Mouse (Mus musculus): Measurements from ENCODE around the gene Galk2.
A peak's percentile ranks its signal among the peaks of the same experiment; 100 is the strongest.

The Galk2 gene

GRCm38 (mm10) chr2:125858521-125859280 is at the start of gene Galk2, which contains the start of gene Cops2:
Gene Galk2 (plus strand): TSS chr2:125859109.
Gene Cops2 (minus strand): TSS chr2:125859139.
- peak; percentile 91 for DNase-seq

GRCm38 (mm10) chr2:125809551-125809950 is 49.4 kb upstream of the Galk2 start:
- no peak for DNase-seq

GRCm38 (mm10) chr2:125811332-125811731 is 47.6 kb upstream of the Galk2 start:
- DNase-seq, result no peak

GRCm38 (mm10) chr2:125813972-125814595 is 44.8 kb upstream of the Galk2 start:
- no peak for DNase-seq

DNA sequence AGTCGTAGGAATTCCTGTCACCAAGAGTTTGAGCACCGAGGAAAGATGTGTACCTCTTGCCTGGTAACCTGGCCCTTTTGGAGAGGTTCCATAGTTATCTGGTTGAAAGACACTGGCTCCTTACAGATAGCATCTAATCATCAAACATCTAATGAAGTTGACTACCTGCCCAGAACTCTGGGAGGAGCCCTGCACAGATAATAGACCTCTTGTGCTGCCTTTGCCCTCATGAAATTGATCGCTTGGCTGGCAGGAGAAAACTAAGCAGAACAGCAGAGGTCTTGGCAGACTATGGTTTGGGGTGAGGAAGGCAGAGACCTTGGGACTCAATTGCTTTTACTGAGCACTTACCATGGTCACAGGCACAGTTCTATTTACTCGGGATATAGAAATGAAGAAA is 38.5 kb upstream of the Galk2 start:
- no peak for DNase-seq

DNA sequence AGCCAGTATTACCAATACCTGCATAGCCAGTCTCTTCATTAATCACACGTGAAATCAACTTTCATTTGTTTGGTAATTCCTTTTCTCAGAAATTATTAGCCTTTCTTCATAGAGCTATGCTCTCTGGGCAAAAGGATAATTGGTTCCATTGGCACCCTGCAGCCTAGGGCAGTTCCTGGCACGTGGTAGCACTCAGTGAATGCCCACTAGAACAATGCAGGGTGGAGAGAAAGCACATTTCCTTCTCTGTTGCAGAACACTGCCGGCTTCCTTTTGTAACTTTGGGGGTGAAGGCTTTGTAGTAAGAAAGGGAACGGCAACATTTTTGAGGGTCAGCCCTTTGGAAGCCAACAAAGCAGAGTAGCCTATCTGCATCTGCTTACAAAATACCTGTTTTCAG is 32.7 kb upstream of the Galk2 start:
- DNase-seq, result no peak

GRCm38 (mm10) chr2:125827898-125828297 is 31.0 kb upstream of the Galk2 start:
- no peak for DNase-seq

GRCm38 (mm10) chr2:125829924-125830323 is 29.0 kb upstream of the Galk2 start:
- no peak for DNase-seq

DNA sequence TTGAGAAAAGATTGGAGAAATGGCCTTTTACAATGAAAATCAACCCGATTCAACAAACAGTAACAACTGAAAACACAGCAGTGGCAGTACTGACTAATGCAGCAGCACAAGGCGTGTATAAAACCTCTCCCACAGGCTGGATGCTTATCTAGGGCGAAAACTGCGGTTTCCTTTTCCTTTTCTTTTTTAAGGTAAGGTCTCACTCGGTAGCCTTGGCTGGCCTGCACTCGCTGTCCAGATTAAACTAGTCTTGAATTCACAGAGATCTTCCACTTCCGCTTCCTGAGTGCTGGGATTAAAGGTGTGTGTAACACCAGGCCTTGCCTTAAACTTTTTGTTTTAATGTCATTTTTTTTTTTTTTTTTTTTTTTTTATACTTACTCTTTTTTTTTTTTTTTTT is 20.8 kb upstream of the Galk2 start:
- no peak for DNase-seq

- no peak for DNase-seq
Measured at GRCm38 (mm10) chr2:125838708-125839284, 20.1 kb upstream of the Galk2 start.

DNA sequence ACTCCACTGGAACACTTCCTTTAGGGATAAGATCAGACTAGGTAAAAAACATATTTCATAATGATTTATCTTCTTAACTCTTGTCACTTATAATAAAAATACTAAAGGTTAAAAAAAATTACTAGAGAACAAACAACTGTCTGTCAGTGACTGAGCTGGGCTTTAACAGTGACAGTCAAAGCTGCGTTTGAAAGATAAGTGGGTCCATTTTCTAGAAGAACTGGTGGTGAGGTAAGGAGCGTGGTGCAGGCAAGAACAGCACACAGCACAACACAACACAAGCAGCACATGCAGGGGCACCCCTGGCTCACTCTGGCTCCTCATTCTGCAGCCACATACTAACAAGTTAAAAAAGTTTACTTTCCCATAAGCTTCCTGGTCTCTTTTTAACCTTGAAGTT is 7.7 kb upstream of the Galk2 start:
- no peak for DNase-seq

- DNase-seq, result no peak
Measured at GRCm38 (mm10) chr2:125857707-125858106, 1.2 kb upstream of the Galk2 start.

DNA sequence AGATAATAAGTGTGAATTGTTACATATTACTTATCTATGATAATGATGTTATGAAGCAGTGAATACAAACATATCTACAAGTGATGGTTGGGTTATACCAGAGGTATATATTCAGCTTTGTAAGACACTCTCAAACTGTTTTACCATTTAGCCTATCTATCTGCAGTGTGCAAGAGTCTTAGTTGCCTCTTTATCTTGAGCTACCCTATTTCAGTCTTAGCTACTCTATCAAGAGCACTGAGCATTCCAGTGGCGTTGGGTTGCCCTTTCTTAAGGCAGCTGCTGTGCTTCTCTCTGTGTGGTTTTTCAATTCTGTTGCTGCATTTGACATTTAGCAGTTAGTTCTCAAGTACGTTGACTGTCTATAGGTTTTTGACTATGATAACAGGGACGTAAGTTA is 4.9 kb downstream of the Galk2 start:
- no peak for DNase-seq

DNA sequence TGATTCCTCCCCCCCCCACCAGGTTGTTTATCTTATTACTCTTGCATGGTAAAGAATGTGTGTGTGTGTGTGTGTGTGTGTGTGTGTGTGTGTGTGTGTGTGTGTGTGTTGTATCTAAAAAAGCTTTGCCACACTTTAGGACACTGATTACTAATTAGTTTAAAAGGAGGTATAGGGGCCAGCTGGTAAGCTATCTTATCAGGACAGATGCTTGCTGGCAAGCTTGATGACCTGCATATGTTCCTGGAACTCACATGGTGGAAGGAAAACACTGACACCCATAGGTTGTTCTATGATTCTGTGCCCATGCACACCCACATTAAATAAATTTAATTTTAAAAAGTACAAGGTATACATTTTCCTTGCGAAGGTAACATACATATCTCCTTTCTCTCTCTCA is 5.6 kb downstream of the Galk2 start:
- DNase-seq, result no peak

DNA sequence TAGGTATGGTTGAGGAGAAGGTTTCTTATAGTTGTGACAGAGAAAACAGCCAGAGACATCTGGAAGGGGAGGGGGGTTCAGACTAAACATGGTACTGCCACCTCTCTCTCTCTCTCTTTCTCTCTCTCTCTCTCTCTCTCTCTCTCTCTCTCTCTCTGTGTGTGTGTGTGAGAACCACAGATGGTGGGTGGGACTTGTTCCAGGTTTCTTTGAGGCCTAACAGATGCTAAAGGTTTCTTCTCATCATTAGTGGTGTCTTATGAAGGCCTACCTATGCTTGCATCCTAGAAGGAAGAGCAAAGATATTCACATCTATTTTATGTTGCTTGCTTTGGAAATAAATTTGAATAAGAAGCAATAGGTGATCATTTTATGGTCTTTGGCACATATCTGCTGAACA is 6.7 kb downstream of the Galk2 start:
- DNase-seq, result no peak

GRCm38 (mm10) chr2:125866058-125866740 is 7.3 kb downstream of the Galk2 start:
- peak; percentile 27 for DNase-seq

GRCm38 (mm10) chr2:125868301-125868700 is 9.4 kb downstream of the Galk2 start:
- no peak for DNase-seq

GRCm38 (mm10) chr2:125870159-125870558 is 11.2 kb downstream of the Galk2 start:
- DNase-seq, result no peak

- DNase-seq, result peak; percentile 36
Measured at GRCm38 (mm10) chr2:125885891-125886576, 27.1 kb downstream of the Galk2 start.

DNA sequence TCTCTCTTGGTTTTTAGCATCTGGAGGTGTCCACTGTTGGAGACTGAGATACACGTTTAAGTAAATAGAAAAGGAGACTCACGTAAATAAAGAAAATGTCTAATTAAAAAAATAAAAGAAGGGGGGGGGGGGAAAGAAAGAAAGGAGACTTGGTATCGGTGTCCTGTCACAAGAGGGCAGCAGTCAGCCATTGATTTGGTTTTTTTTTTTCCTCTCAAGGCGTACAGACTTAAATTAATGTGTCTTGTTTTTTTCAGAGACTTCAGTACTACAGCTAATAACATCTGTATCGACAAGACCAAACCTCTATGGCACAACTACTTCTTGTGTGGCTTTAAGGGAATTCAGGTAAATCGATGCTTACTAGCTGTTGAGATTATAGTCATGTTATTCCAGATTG is 34.2 kb downstream of the Galk2 start:
- no peak for DNase-seq

- no peak for DNase-seq
Measured at GRCm38 (mm10) chr2:125895099-125895498, 36.2 kb downstream of the Galk2 start.

DNA sequence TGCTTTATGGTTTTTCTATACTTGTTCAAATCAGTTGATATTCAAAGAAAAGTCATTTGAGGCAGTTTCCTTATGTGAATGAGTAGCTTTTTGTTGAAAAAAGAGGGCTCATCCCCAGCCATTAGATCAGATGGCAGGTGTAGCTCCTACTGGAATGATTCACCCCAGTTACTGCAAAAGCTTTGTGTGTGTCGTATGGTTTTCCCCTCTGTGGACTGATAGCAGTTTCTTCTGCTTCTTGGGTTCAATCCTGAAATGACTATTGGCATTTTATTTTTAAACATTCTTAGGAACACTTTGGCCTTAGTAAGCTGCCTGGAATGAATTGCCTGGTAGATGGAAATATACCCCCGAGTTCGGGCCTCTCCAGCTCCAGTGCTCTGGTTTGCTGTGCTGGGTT is 37.4 kb downstream of the Galk2 start:
- DNase-seq, result no peak

- no peak for DNase-seq
Measured at GRCm38 (mm10) chr2:125900797-125901410, 42.0 kb downstream of the Galk2 start.
